Mouse (Mus musculus): Measurements from ENCODE around the gene Nasp.

Gene Nasp

GRCm38 (mm10) chr4:116627359-116627716 is 403 bp downstream of the Nasp start:
- DNase-seq = peak; percentile 96

GRCm38 (mm10) chr4:116626658-116627358 is 933 bp downstream of the Nasp start:
- peak; percentile 95 for DNase-seq

GRCm38 (mm10) chr4:116624831-116625230 is 2.9 kb downstream of the Nasp start:
- no peak for DNase-seq

GRCm38 (mm10) chr4:116615237-116615636 is 12.5 kb downstream of the Nasp start:
- no peak for DNase-seq

GRCm38 (mm10) chr4:116612621-116613020 is 15.1 kb downstream of the Nasp start:
- DNase-seq = no peak

- DNase-seq = peak; percentile 94
Observed at GRCm38 (mm10) chr4:116596978-116597881, 30.5 kb downstream of the Nasp start.

GRCm38 (mm10) chr4:116596379-116596778 is 31.4 kb downstream of the Nasp start, which contains the start of gene Ccdc17:
Gene Ccdc17, plus strand, starts transcription at chr4:116596654.
- DNase-seq = peak; percentile 2

GRCm38 (mm10) chr4:116595793-116596192 is 31.9 kb downstream of the Nasp start:
- no peak for DNase-seq

- no peak for DNase-seq
Observed at GRCm38 (mm10) chr4:116558151-116558882, 69.4 kb downstream of the Nasp start.

- DNase-seq = peak; percentile 97
Observed at GRCm38 (mm10) chr4:116557306-116558121, 70.2 kb downstream of the Nasp start, which contains the start of gene Gpbp1l1. Gene Gpbp1l1, plus strand, starts transcription at chr4:116557658.

GRCm38 (mm10) chr4:116556561-116557305 is 71.0 kb downstream of the Nasp start:
- peak; percentile 96 for DNase-seq

GRCm38 (mm10) chr4:116555413-116556300 is 72.1 kb downstream of the Nasp start, which contains the start of gene Tmem69:
Gene Tmem69, minus strand, starts transcription at chr4:116555936.
- DNase-seq = peak; percentile 90

GRCm38 (mm10) chr4:116553035-116553434 is 74.7 kb downstream of the Nasp start:
- no peak for DNase-seq

Data from retina, postnatal 1 day (tissue).